Mouse (Mus musculus) cerebellum, adult 2 months (tissue): ENCODE results near the gene Nacc1.

Source experiments
- CTCF ChIP-seq: fragments of 200-500 bp; IDR thresholded peaks from 2 replicates; pipeline ENCODE4 v1.5.1; 2011; ENCODE audit warnings: low read depth, mild to moderate bottlenecking, control low read depth, low read length, moderate library complexity, borderline replicate concordance; ENCODE audit not compliant: insufficient read depth
- POLR2A ChIP-seq: fragments of 200-500 bp; IDR thresholded peaks from 2 replicates; pipeline ENCODE4 v1.6.1; 2011; ENCODE audit warnings: low read length, control low read depth, borderline replicate concordance; ENCODE audit not compliant: insufficient read depth

- no peak for TF ChIP-seq POLR2A
- no peak for TF ChIP-seq CTCF
Observed at GRCm38 (mm10) chr8:84711312-84711711, 23.6 kb upstream of the Nacc1 start.
